Mouse (Mus musculus) CH12.LX (cell line): Measurements from ENCODE around the gene Palm2. TPM values are rescaled to one million over a fixed set of nuclear protein-coding genes. Genes with fewer than 3 reads are reported as not detected.

Experiments
- DNase-seq: peaks from one replicate; pipeline ENCODE4 v3.0.0-alpha.2; 2013; ENCODE audit errors: extremely low read depth
- H3K27ac ChIP-seq: 2 replicates; pipeline ENCODE4 v1.5.1; 2012; ENCODE audit warnings: low read depth, mild to moderate bottlenecking, control low read depth, moderate library complexity; ENCODE audit not compliant: insufficient read depth
- H3K27me3 ChIP-seq: replicated peaks from 2 replicates; pipeline ENCODE3; 2012; ENCODE audit warnings: inconsistent platforms
- H3K36me3 ChIP-seq, 2 experiments: replicated peaks in 1 of 2; 2 replicates each; pipeline versions ENCODE3 to v1.6.1; 2012; ENCODE audit warnings: inconsistent platforms in 1 of 2, low read length in 1 of 2, mild to moderate bottlenecking in 1 of 2, mixed read lengths in 1 of 2, moderate library complexity in 1 of 2; ENCODE audit not compliant: control insufficient read depth in 1 of 2, insufficient read depth in 1 of 2
- H3K4me1 ChIP-seq, 2 experiments: 2 replicates each; pipeline ENCODE4 v1.6.1; 2012; ENCODE audit warnings: inconsistent platforms in 1 of 2, moderate library complexity in 1 of 2; ENCODE audit not compliant: insufficient read depth in 2 of 2, control insufficient read depth in 1 of 2
- H3K4me2 ChIP-seq: 2 replicates; pipeline ENCODE4 v1.6.1; 2012; ENCODE audit warnings: low read depth, mild to moderate bottlenecking, control low read depth; ENCODE audit not compliant: poor library complexity, insufficient read depth, severe bottlenecking
- H3K4me3 ChIP-seq, 3 experiments: fragments of 150-350 bp in 1 of 3; sonication (generic) in 1 of 3; replicated peaks in 1 of 3; 2 replicates each; pipeline versions ENCODE3 to v1.5.1; 2011 to 2012; ENCODE audit warnings: low read depth in 2 of 3, low read length in 2 of 3, mild to moderate bottlenecking in 2 of 3, moderate library complexity in 2 of 3, control low read depth in 1 of 3, improper control_type of control experiment in 1 of 3, inconsistent platforms in 1 of 3, mixed read lengths in 1 of 3; ENCODE audit not compliant: poor library complexity in 1 of 3
- H3K79me2 ChIP-seq: replicated peaks from 2 replicates; pipeline ENCODE4 v1.6.1; 2012; ENCODE audit warnings: mild to moderate bottlenecking, moderate library complexity; ENCODE audit not compliant: control insufficient read depth, poor library complexity, insufficient read depth, severe bottlenecking; ENCODE audit errors: extremely low read depth
- H3K9ac ChIP-seq: 2 replicates; pipeline ENCODE4 v1.6.1; 2012; ENCODE audit warnings: low read depth, mild to moderate bottlenecking, control low read depth, moderate library complexity; ENCODE audit not compliant: insufficient read depth
- H3K9me3 ChIP-seq: replicated peaks from 2 replicates; pipeline ENCODE3; 2012; ENCODE audit warnings: low read length, inconsistent platforms, mixed read lengths
- BHLHE40 ChIP-seq: IDR thresholded peaks from 2 replicates; pipeline ENCODE4 v1.6.1; 2011; ENCODE audit warnings: mild to moderate bottlenecking, low read depth, low read length, improper control_type of control experiment
- CHD1 ChIP-seq: IDR thresholded peaks from 2 replicates; pipeline ENCODE4 v1.6.1; 2012; ENCODE audit warnings: low read depth, low read length, improper control_type of control experiment, inconsistent platforms
- CHD2 ChIP-seq: IDR thresholded peaks from 2 replicates; pipeline ENCODE4 v1.6.1; 2011; ENCODE audit warnings: low read length, improper control_type of control experiment
- HCFC1 ChIP-seq: IDR thresholded peaks from 2 replicates; pipeline ENCODE4 v1.6.1; 2012; ENCODE audit warnings: low read depth, mild to moderate bottlenecking, inconsistent platforms, low read length, improper control_type of control experiment
- MAFK ChIP-seq: IDR thresholded peaks from 2 replicates; pipeline ENCODE4 v1.6.1; 2011; ENCODE audit warnings: low read length, improper control_type of control experiment; ENCODE audit not compliant: insufficient replicate concordance
- MAZ ChIP-seq: IDR thresholded peaks from 2 replicates; pipeline ENCODE4 v1.6.1; 2012; ENCODE audit warnings: low read depth, mild to moderate bottlenecking, inconsistent platforms, low read length, improper control_type of control experiment, moderate library complexity
- MEF2A ChIP-seq: IDR thresholded peaks from 2 replicates; pipeline ENCODE4 v1.6.1; 2014; ENCODE audit warnings: low read depth, mild to moderate bottlenecking, inconsistent platforms, low read length, improper control_type of control experiment, borderline replicate concordance
- MXI1 ChIP-seq: IDR thresholded peaks from 2 replicates; pipeline ENCODE4 v1.6.1; 2011; ENCODE audit warnings: mild to moderate bottlenecking, low read depth, low read length, improper control_type of control experiment
- MYC ChIP-seq: IDR thresholded peaks from 2 replicates; pipeline ENCODE4 v1.6.1; 2011; ENCODE audit warnings: low read depth, mild to moderate bottlenecking, improper control_type of control experiment, low read length
- NRF1 ChIP-seq: IDR thresholded peaks from 2 replicates; pipeline ENCODE4 v1.6.1; 2014; ENCODE audit warnings: low read depth, mild to moderate bottlenecking, inconsistent platforms, low read length, improper control_type of control experiment, moderate library complexity
- PAX5 ChIP-seq: IDR thresholded peaks from 2 replicates; pipeline ENCODE4 v1.6.1; 2012; ENCODE audit warnings: low read length, inconsistent platforms, mixed read lengths
- POLR2AphosphoS2 ChIP-seq: IDR thresholded peaks from 2 replicates; pipeline ENCODE4 v1.6.1; 2011; ENCODE audit warnings: low read depth, low read length, improper control_type of control experiment
- SIN3A ChIP-seq: IDR thresholded peaks from 2 replicates; pipeline ENCODE4 v1.6.1; 2012; ENCODE audit warnings: low read length, improper control_type of control experiment, inconsistent platforms
- TCF12 ChIP-seq: IDR thresholded peaks from 2 replicates; pipeline ENCODE4 v1.6.1; 2014; ENCODE audit warnings: low read depth, mild to moderate bottlenecking, inconsistent platforms, low read length, improper control_type of control experiment
- ZC3H11A ChIP-seq: IDR thresholded peaks from 2 replicates; pipeline ENCODE4 v1.6.1; 2012; ENCODE audit warnings: low read depth, mild to moderate bottlenecking, inconsistent platforms, low read length, improper control_type of control experiment
- ZKSCAN1 ChIP-seq: IDR thresholded peaks from 2 replicates; pipeline ENCODE4 v1.6.1; 2012; ENCODE audit warnings: low read depth, inconsistent platforms, low read length, improper control_type of control experiment, borderline replicate concordance
- dilution Hi-C: fragments of 300-500 bp; cut with MboI; formaldehyde crosslinking; loops from 2 replicates; pipeline ENCODE4 v1.14.3; 2020; ENCODE audit warnings: low sequenced_read_pairs; ENCODE audit not compliant: extremely low pct_unique_long_range_greater_than_20kb, extremely low pct_ligation_motif_present
- in situ Hi-C: fragments of 300-500 bp; cut with MboI; formaldehyde crosslinking; loops from 3 replicates; pipeline ENCODE4 v1.14.3; 2019; ENCODE audit warnings: low sequenced_read_pairs, low pct_ligation_motif_present, low pct_unique_long_range_greater_than_20kb, mixed read lengths
- polyA plus RNA-seq: library from polyadenylated mRNA; unstranded; fragments of >175 nt; gene quantifications from 2 replicates; pipeline ENCODE4 v1.2.1, GENCODE M21; 2012; ENCODE audit warnings: low read depth; ENCODE audit not compliant: insufficient read length
- total RNA-seq, 2 experiments: library from RNA; depleted of rRNA; stranded (reverse); fragments of 300-350 nt in 1 of 2; fragments of >200 nt in 1 of 2; gene quantifications; 2 replicates each; pipeline ENCODE4 v1.2.3; 2012 to 2014

Palm2 gene
- total and polyA plus RNA-seq, 3 experiments, result not detected

DNA sequence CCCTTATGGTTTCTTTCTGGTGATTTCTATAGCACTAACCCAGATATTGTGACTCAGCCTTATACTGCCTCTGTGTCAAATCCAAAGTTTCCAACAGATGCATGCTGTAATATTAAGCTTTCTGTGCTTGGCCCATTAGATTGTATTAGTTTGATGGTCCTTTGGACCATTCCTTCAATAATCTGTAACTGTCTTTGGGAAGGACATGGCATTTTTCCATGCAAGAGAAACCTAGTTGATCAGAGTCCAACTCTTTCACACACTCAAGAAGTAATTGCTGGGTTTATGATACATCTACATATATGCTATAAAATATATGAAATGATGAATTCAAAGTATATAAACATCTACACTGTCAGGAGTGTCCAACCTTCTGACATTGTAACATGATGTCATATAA, 281.8 kb downstream of the Palm2 start:
- H3K27me3 ChIP-seq, result no peaks in the 10 kb centered on the region
- H3K4me2 ChIP-seq, result no peak overlapping the region
- H3K9me3 ChIP-seq, result no peaks in the 10 kb centered on the region
- H3K36me3 ChIP-seq, result no peaks in the 10 kb centered on the region
- TF ChIP-seq ZKSCAN1 (no peak), MEF2A (no peak), TCF12 (no peak), CHD1 (no peak), MAFK (no peak), MAZ (no peak), ZC3H11A (no peak)
- H3K79me2 ChIP-seq, result no peaks in the 10 kb centered on the region
- in situ Hi-C loops, result loop anchor here (5.0 kb wide), 1 partner anchor 39 kb away; no protein-coding TSS in a partner anchor
- no peak overlapping the region for H3K9ac ChIP-seq
- no peak for DNase-seq
- peaks cover 3 to 22% of the 10 kb centered on the region in 2 experiments; a peak in 2 of 4 replicates for H3K4me1 ChIP-seq
- H3K27ac ChIP-seq, result no peak overlapping the region
- dilution Hi-C loops, result no loop called here
- H3K4me3 ChIP-seq, result no peak overlapping the region

DNA sequence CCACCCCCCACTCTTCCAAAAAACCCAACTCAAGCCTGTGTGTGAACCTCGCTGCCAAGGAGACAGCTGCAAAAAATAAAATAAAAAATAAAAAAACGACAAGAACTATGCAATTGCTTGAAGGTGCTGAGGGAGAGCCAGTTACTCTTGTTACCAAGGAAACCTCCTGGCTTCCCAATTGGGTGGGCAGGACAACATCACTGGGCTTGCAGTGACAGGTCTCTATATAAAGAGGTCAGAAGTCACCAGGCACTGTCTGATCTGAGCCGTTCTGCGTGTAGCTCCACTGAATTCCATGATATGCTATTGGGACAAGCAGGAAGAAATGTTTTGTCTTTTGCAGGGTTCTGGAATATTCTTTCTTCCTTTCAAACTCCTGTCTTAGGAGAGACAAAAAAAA, 282.7 kb downstream of the Palm2 start:
- H3K4me3 ChIP-seq, result no peak overlapping the region
- no peak overlapping the region for H3K27ac ChIP-seq
- H3K9ac ChIP-seq, result no peak overlapping the region
- H3K79me2 ChIP-seq, result no peaks in the 10 kb centered on the region
- H3K27me3 ChIP-seq, result no peaks in the 10 kb centered on the region
- H3K4me2 ChIP-seq, result no peak overlapping the region
- H3K9me3 ChIP-seq, result no peaks in the 10 kb centered on the region
- no peaks in the 10 kb centered on the region for H3K36me3 ChIP-seq
- no peak for DNase-seq
- H3K4me1 ChIP-seq, result peaks cover 3 to 28% of the 10 kb centered on the region in 2 experiments; a peak in 2 of 4 replicates
- dilution Hi-C loops (no loop called here), in situ Hi-C loops (loop anchor here (5.0 kb wide), 1 partner anchor 39 kb away; no protein-coding TSS in a partner anchor)
- TF ChIP-seq BHLHE40 (no peak), CHD2 (no peak), ZC3H11A (no peak), MYC (no peak), NRF1 (no peak), PAX5 (no peak), SIN3A (no peak), HCFC1 (no peak), MAFK (no peak), POLR2AphosphoS2 (no peak), MXI1 (no peak)
